Mouse (Mus musculus): Measurements from ENCODE around the gene Hdac9. TPM values are rescaled to one million over a fixed set of nuclear protein-coding genes. Genes with fewer than 3 reads are reported as not detected.

Hdac9 gene
- polyA plus RNA-seq, 1 experiment, result 7.6 TPM

DNA sequence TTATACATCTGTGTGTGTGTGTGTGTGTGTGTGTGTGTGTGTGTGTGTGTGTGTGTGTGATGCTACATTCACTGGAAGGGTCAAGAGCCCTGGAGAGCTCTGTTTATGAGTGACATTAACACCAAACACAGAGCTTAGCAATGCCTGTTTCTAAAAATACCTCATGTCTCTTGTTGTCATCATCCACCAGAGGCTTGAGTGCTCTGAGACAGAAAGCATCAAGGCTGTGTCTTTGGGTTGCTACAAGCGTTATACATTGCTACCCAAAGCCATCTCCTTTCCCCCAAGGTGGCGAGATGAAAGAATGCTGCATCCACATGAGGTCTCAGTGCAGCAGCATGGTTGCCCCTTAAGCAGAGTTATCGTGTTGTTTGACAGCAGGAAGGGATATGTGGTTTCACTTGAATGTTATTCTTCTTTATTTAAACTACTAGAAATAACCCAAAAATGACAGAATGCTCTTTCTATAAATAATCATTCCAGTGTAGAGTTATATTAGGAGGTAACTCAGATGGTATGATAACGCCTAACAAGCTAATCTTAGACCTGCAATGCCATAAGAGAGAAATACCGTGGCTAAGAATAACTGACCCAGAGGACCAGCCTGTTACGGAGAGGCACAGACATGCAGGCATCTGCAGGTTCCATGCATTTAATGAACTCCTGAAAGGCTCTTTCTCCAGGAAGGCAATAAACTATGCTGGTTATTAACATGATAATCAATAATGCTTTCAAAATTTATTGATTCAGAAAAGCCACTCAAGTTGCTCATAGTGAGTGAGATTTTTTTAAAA is 399.9 kb downstream of the Hdac9 start:
- H3K27ac ChIP-seq (ENCODE audit: control insufficient read depth, insufficient read depth, low read depth, low read length, poor library complexity), result no peak overlapping the region
- H3K4me3 ChIP-seq (replicated peaks; ENCODE audit: control insufficient read depth, low read depth, low read length), result no peak overlapping the region
- TF ChIP-seq CTCF (IDR thresholded peaks at IDR 0.05; ENCODE audit: control insufficient read depth, insufficient read depth, low read length), result no peak
- no peak for TF ChIP-seq POLR2A (IDR thresholded peaks at IDR 0.05; ENCODE audit: borderline replicate concordance, control insufficient read depth, low read depth, low read length)
- no peaks in the 10 kb centered on the region; the same call in 1 of the 2 replicates for H3K4me1 ChIP-seq (ENCODE audit: control insufficient read depth, insufficient read depth, low read length)
- 34% methylated on average over 6 of the region's 6 CpGs for WGBS

DNA sequence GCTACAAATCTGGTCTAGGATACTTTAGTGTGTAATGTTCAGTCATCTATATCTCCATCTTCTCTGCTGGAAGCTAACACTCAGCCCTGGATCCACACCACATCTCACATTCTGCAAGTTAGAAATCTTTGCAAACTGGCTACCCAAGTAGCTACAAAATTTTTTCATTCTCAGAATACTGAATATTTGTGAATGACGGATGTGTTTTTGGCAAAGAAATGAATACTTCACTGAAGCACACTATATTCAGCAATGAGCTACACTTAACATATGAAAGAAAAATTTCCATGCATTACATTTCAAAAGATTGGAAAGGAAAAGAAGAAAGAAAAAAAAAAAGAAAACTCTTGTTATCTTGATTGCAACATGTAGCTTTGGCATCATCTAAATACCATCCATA is 410.6 kb downstream of the Hdac9 start:
- H3K4me3 ChIP-seq (replicated peaks; ENCODE audit: control insufficient read depth, low read depth, low read length), result no peak overlapping the region
- WGBS, result 91% methylated on average over 1 of the region's 1 CpGs
- no peak overlapping the region for H3K27ac ChIP-seq (ENCODE audit: control insufficient read depth, insufficient read depth, low read depth, low read length, poor library complexity)
- H3K4me1 ChIP-seq (ENCODE audit: control insufficient read depth, insufficient read depth, low read length), result no peaks in the 10 kb centered on the region; the same call in 1 of the 2 replicates
- no peak for TF ChIP-seq CTCF (IDR thresholded peaks at IDR 0.05; ENCODE audit: control insufficient read depth, insufficient read depth, low read length)
- no peak for TF ChIP-seq POLR2A (IDR thresholded peaks at IDR 0.05; ENCODE audit: borderline replicate concordance, control insufficient read depth, low read depth, low read length)

DNA sequence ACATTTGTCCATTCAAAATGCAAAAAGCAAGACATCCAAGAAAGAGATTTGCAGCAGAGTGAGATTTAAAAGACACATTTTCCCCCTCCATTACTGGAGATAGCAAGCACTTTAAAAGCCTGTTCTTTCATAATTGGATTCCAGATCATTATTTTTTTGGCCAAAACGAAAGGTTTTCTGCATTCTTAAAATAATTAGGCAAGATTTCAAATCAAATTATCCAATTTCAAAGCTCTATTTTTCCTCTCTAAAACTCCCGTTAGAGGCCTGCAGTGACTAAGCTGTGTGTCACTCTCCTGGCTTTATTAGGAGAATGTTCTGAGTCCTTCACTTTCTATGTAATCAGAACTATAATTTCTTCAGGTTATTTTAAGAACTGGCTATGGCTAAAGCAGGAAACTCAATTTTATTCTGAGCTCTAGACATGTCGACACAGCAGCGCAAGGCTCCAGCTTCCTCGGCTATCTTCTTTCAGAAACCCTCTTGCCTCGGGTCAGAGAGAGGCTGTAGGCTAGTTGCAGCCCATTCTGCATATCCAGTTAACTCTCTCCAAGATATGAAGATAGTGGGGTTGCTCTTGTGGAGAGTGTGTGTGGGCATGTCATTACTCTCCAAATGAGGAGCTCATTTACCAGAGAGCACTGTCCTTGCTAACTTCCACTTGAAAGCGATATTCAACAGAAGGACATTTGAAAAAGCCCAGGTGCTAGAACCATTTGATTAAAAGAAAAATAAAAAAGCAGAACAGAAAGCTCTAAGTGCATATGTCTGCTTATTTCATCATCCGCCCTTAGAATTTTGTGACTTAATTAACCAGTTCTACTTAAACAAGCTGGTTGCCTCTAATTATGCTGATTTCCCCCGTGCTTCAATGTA is 417.9 kb downstream of the Hdac9 start:
- TF ChIP-seq CTCF (IDR thresholded peaks at IDR 0.05; ENCODE audit: control insufficient read depth, insufficient read depth, low read length) (no peak), POLR2A (IDR thresholded peaks at IDR 0.05; ENCODE audit: borderline replicate concordance, control insufficient read depth, low read depth, low read length) (no peak)
- H3K4me1 ChIP-seq (ENCODE audit: control insufficient read depth, insufficient read depth, low read length), result no peaks in the 10 kb centered on the region; the same call in 1 of the 2 replicates
- peak overlapping the region; percentile 56; the same call in 1 of the 2 replicates for H3K27ac ChIP-seq (ENCODE audit: control insufficient read depth, insufficient read depth, low read depth, low read length, poor library complexity)
- WGBS, result 60% methylated on average over 9 of the region's 9 CpGs
- H3K4me3 ChIP-seq (replicated peaks; ENCODE audit: control insufficient read depth, low read depth, low read length), result no peak overlapping the region

DNA sequence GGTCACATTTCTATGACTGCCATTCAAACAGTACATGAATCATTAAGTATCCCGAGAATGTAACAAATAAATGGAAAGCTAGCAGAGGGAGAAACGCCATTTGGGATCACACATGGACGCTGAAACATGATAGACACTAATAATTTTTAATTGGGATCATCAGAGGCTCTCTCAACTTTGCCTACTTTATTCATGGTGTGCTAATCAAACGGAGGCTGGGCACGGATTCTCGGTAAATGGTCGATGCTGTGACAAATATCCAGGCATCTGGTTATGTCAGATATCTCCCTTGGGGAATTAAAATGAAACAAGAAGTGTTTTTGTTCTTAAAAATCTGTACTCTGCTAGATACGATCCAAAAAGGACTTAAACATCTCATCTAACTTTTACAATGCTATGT is 418.6 kb downstream of the Hdac9 start:
- no peak for TF ChIP-seq CTCF (IDR thresholded peaks at IDR 0.05; ENCODE audit: control insufficient read depth, insufficient read depth, low read length)
- TF ChIP-seq POLR2A (IDR thresholded peaks at IDR 0.05; ENCODE audit: borderline replicate concordance, control insufficient read depth, low read depth, low read length), result no peak
- H3K4me1 ChIP-seq (ENCODE audit: control insufficient read depth, insufficient read depth, low read length), result no peaks in the 10 kb centered on the region
- no peak overlapping the region for H3K27ac ChIP-seq (ENCODE audit: control insufficient read depth, insufficient read depth, low read depth, low read length, poor library complexity)
- H3K4me3 ChIP-seq (replicated peaks; ENCODE audit: control insufficient read depth, low read depth, low read length), result no peak overlapping the region
- WGBS, result 77% methylated on average over 8 of the region's 8 CpGs

DNA sequence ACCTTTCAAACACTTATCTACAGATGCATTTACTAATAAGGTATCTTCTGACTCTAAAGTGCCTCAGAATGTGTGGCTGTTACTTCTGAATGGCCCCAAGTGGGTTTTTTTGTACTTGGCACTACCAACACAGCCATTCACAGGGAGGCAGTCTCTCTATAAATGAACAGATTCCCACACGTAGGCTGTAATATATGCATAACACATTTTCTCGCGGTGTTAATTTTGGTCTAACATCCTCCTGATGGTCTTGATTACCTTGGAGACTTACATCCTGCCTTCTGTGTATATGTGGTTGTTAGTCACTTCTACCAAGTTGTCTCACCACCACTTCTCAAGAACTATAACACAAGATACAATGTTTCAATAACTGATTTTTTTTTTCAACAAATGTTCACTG is 419.2 kb downstream of the Hdac9 start:
- no peak overlapping the region for H3K27ac ChIP-seq (ENCODE audit: control insufficient read depth, insufficient read depth, low read depth, low read length, poor library complexity)
- TF ChIP-seq POLR2A (IDR thresholded peaks at IDR 0.05; ENCODE audit: borderline replicate concordance, control insufficient read depth, low read depth, low read length) (no peak), CTCF (IDR thresholded peaks at IDR 0.05; ENCODE audit: control insufficient read depth, insufficient read depth, low read length) (no peak)
- no peaks in the 10 kb centered on the region for H3K4me1 ChIP-seq (ENCODE audit: control insufficient read depth, insufficient read depth, low read length)
- no peak overlapping the region for H3K4me3 ChIP-seq (replicated peaks; ENCODE audit: control insufficient read depth, low read depth, low read length)
- 85% methylated on average over 3 of the region's 3 CpGs for WGBS

DNA sequence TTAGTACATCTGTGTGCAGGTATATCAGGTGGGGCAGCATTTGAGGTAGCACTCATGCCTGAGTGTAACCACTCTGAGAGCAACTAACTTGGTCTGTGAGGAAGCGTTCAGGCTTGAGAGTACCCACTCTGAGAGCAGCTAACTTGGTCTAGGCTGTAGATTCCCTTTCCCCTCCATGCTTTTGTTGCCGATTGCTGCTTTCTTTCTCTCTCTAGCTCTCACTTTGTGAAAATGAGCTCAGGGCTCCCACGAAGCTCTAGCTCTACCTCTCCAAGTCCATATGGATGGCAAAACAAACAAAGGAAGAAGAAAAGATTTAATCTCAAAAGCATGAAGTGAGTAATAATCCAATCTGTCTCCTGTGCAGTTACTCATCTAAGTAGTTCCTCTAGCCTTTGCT is 421.0 kb downstream of the Hdac9 start:
- 34% methylated on average over 3 of the region's 3 CpGs for WGBS
- Histone ChIP-seq H3K4me3 (replicated peaks; ENCODE audit: control insufficient read depth, low read depth, low read length) (no peak overlapping the region), H3K27ac (ENCODE audit: control insufficient read depth, insufficient read depth, low read depth, low read length, poor library complexity) (no peak overlapping the region), H3K4me1 (ENCODE audit: control insufficient read depth, insufficient read depth, low read length) (no peaks in the 10 kb centered on the region)
- TF ChIP-seq POLR2A (IDR thresholded peaks at IDR 0.05; ENCODE audit: borderline replicate concordance, control insufficient read depth, low read depth, low read length), result no peak
- TF ChIP-seq CTCF (IDR thresholded peaks at IDR 0.05; ENCODE audit: control insufficient read depth, insufficient read depth, low read length), result no peak

DNA sequence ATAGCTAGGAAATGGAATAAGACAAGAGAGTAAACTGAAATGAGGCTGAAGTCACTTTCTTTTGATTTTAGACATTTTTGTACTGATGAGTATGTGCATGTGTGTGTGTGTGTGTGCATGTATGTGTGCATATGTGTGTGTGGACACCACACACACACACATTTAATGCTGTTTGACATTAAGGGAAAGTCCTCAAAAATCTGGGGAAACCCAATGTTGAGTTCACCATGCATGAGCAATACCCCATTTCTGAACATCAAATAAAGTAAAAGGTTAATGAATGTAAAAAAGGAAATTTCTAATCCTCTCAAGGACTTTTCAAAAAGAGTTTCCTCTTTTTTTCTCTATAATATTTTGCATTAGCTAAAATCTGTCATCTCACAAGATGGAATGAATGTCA is 427.3 kb downstream of the Hdac9 start:
- no peak for TF ChIP-seq CTCF (IDR thresholded peaks at IDR 0.05; ENCODE audit: control insufficient read depth, insufficient read depth, low read length)
- no peak for TF ChIP-seq POLR2A (IDR thresholded peaks at IDR 0.05; ENCODE audit: borderline replicate concordance, control insufficient read depth, low read depth, low read length)
- Histone ChIP-seq H3K4me1 (ENCODE audit: control insufficient read depth, insufficient read depth, low read length) (no peaks in the 10 kb centered on the region), H3K27ac (ENCODE audit: control insufficient read depth, insufficient read depth, low read depth, low read length, poor library complexity) (no peak overlapping the region), H3K4me3 (replicated peaks; ENCODE audit: control insufficient read depth, low read depth, low read length) (no peak overlapping the region)

DNA sequence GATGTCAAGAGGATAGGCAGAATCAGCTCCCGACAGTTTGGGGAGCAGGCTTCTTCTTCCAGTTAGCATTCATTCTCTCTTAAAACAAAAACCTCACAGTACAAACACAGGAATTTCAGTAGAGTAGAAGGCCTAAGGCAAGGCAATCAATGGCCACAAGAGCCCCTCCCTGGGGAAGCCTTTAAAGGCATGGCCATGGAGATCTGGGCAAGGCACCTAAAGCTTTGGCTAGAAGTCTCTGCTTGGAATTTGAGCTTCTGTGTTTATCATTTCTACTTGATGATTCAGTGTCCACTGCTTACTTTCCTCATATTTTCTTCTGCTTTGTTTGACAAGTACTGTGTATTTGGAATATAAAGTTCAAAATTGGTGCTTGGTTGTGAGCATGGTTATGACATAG is 429.2 kb downstream of the Hdac9 start:
- no peaks in the 10 kb centered on the region for H3K4me1 ChIP-seq (ENCODE audit: control insufficient read depth, insufficient read depth, low read length)
- no peak overlapping the region for H3K4me3 ChIP-seq (replicated peaks; ENCODE audit: control insufficient read depth, low read depth, low read length)
- 76% methylated on average over 1 of the region's 1 CpGs for whole genome bisulfite sequencing
- H3K27ac ChIP-seq (ENCODE audit: control insufficient read depth, insufficient read depth, low read depth, low read length, poor library complexity), result no peak overlapping the region
- TF ChIP-seq POLR2A (IDR thresholded peaks at IDR 0.05; ENCODE audit: borderline replicate concordance, control insufficient read depth, low read depth, low read length) (no peak), CTCF (IDR thresholded peaks at IDR 0.05; ENCODE audit: control insufficient read depth, insufficient read depth, low read length) (no peak)
